Mouse (Mus musculus) heart, postnatal 14 days (tissue): ENCODE results near the gene Ift88. TPM values are rescaled to one million over a fixed set of nuclear protein-coding genes. Genes with fewer than 3 reads are reported as not detected.

Source experiments
- DNase-seq, 2 experiments: peaks; one replicate each; pipeline ENCODE4 v3.0.0; 2021 to 2022
- intact Hi-C: fragments of 180-260 bp; cut with DNase I; formaldehyde crosslinking; loops from one replicate; pipeline ENCODE4 v1.15.1; 2025
- long read RNA-seq, 2 experiments: library from polyadenylated mRNA; stranded (forward); transcript quantifications; one replicate each; pipeline ENCODE4 v2.0.0; 2021
- total RNA-seq, 2 experiments: library from RNA; stranded (reverse); gene quantifications; 2 replicates each; pipeline ENCODE4 v1.2.3; 2021

Gene Ift88
- 1 to 10 TPM; 4.2 to 5.2 TPM for total RNA-seq
- long read RNA-seq, experiment 1, partial matches to known transcripts = 1 of 2 reads
- long read RNA-seq, experiment 1, other reads (novel, unspliced or antisense) = 0 of 2 reads
- long read RNA-seq, experiment 2, partial matches to known transcripts = 1 of 4 reads
- long read RNA-seq, experiment 2, other reads (novel, unspliced or antisense) = 0 of 4 reads

DNA sequence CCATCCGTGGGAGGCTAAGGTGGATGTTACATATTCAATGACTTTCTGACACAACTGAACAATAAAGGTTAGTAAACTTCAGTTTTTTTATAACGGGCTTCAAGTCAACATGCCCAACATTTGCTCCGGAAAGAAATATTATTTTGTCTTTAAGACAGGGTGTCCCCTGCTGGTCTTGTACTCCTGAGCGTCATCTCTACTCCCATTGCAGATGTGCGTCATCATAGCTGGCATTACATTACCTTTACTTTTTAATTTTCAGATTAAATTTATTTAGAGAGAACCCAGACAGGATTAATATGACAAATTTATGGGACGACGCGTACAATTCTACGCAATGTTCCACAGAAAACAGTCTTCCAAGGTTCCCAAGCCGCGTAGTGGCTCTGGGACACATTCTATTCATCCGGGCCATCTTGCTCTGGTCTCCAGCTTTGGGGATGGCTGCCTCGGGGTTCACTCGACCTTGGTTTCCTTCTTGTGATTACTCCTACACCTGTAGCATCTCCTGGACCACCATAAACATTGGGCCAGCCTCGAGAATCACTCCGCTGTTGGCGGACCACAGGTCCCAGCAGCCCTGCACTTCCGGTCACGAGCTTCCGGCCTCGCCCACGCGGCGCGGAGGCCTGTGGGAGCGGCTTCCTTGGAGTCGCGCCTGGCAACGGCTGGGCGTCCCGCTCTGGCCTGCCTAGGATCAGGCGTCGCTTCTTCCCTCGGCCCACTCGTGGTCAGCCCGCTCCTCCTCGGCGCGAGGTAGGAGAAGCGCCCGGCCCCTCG is at the start of gene Ift88:
Gene Ift88, plus strand, starts transcription at position 631 of the 780 bp plus-strand sequence.
- intact Hi-C loops = no loop called here
- peak; percentile 93 to 96 for DNase-seq

GRCm38 (mm10) chr14:57375205-57375604 is 48.7 kb upstream of the Ift88 start:
- no peak for DNase-seq
- intact Hi-C loops = loop anchor here (10.0 kb wide), 1 partner anchor 150 kb away; the partner anchor contains the start of gene Il17d

DNA sequence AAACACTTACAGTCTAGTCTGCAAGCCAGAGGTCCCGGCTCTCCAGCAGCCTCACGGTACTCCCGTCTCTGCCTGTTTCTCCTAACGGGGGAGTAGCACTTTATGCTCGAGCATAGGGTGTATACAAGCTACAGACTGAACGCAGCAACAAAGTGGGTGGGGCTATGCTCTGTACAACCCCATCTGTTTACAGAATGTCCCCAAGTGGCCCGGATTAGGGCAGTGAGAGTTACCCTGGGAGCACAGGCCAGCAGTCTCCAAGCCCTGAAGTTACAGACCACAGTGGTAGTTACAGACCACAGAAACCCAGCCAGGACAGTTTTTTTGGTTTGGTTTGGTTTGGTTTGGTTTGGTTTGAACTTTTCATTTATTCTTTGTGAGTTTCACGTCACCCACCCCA is 47.8 kb upstream of the Ift88 start:
- intact Hi-C loops = loop anchor here (10.0 kb wide), 1 partner anchor 149 kb away; the partner anchor contains the start of gene Il17d
- no peak for DNase-seq

DNA sequence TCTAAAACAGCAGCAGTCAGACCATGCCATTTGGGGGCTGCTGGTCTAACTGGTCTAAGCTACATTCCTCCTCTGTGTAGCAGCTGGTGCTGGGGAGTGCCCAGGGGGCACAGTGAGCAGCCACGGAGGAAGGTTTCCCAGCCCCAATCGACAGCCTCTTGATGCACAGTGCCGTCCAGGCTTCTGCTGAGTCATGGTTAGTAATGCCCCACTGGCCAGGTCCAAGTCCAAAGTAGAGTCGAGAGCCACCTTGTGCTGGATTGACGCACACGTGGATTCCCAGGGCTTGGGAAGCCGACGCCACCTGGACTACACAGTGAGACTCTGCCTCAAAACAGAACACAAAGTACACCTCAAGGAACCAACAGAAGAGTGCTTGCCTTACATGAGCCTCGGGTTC is 46.9 kb upstream of the Ift88 start:
- intact Hi-C loops = loop anchor here (10.0 kb wide), 1 partner anchor 148 kb away; the partner anchor contains the start of gene Il17d
- DNase-seq = no peak

GRCm38 (mm10) chr14:57377531-57377930 is 46.3 kb upstream of the Ift88 start:
- DNase-seq = no peak
- intact Hi-C loops = loop anchor here (10.0 kb wide), 1 partner anchor 147 kb away; the partner anchor contains the start of gene Il17d

DNA sequence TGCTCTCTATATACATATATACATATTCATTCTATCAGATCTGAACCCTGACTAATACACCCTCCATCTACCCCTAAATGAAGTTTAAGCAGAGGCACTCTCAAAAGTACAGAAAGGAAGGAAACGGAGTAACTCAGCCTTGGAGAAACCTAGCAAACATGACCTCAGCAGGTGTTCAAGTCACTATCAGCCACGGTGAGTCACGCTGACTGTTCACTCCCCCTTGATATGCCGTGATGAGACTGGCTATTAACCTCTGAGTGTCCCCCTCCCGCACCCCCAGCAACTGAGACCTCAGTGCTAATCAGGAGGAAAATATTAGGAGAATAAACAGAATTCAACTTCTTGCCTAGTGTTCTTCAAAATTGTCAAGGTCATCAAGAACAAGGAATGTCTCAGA is 38.2 kb upstream of the Ift88 start:
- DNase-seq = no peak
- intact Hi-C loops = no loop called here

- peak in 1 of 2 experiments; percentile 21 for DNase-seq
- intact Hi-C loops = no loop called here
These were observed 36.9 kb upstream of the Ift88 start for GRCm38 (mm10) chr14:57386758-57387561.

DNA sequence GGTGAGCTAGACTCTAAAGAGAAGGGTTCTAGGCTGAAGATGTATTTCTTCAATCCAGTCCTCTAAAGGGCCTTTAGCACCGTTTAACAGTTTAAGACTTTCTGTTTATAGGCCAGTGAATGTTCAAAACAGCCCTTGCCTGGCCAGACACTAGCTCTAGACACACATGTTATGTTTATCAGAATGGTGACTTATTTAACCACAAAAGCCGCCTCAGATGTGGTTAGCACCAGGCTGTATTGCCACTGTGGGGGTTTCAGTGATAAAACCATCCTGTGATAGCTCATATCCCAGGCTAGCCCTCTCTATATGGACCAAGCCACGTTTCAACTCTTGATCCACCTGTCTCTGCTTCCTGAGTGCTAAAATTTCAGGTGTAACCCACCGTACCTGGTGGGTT is 32.2 kb upstream of the Ift88 start:
- intact Hi-C loops = no loop called here
- no peak for DNase-seq

GRCm38 (mm10) chr14:57392278-57392677 is 31.6 kb upstream of the Ift88 start:
- no peak for DNase-seq
- intact Hi-C loops = no loop called here

DNA sequence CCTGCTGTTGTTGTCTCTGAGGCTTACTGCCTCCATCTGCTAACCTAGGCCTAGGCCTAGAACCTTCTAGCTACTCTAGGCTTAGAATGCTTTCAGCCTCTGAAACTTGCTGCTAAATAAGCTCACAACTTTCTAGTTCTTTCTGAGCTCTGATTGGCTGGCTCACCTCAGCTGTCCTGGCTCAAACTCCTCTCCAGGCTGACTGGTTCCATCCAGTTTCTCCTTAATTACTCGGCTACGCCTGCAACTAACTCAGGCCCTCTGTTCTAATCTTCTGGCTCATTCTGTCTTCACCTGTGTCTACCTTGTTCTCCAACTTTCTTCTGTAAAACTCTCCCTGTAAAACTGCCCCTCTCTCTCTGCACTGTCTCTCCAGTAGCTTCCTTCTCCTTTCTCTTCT is 28.4 kb upstream of the Ift88 start:
- intact Hi-C loops = no loop called here
- no peak for DNase-seq

DNA sequence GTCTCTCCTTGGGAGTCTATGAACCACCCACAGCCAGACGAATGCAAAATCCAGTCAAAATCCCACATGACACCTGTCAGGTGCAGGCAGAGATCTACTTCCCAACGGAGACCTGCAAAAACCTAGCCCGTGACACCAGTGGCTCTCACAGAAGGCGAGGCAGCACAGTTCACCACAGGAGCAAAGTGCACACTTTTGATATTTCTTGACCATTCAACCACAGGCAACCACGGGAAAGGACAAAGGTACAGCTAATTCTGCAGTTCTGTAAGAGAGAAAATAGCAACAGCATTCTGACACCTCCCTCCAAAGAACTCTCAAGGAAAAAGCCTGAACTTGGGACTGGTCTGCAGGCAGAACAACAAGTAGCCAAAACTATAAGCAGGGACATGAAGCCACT is 26.6 kb upstream of the Ift88 start:
- intact Hi-C loops = no loop called here

GRCm38 (mm10) chr14:57398065-57398757 is 25.7 kb upstream of the Ift88 start, which contains the start of gene Cryl1:
Cryl1 (minus strand) TSS chr14:57398529.
- peak; percentile 96 to 98 for DNase-seq
- intact Hi-C loops = no loop called here

More for the DNA sequence above, 26.6 kb upstream of the Ift88 start:
- no peak for DNase-seq

DNA sequence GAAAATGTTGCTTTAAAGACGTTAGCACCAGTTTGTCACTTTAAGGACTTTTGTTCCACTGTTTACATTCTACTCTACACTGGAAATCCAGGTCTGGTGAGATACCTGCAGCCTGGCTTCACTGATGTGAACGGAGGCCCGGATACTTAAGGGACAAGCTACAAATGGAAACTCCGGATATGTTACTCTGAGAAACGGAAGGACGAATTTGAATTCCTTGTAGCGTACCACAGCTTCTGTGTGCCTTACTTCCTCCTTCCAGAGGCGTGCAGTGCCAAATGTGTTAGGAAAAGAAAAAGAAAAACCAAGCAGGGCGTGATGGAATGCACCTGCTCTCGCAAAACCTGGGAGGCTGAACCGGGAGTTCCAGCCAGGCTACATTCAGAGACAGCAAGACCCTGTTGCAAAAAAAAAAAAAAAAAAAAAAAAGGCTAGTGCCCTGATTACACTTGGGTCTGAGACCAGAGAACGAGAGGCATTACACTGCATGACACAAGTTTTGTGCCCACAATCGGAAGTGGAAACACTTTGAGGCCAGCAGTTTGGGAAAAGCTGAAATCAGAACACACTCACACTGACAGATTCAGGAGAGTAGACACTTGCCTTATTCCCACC is 24.9 kb upstream of the Ift88 start:
- intact Hi-C loops = no loop called here
- peak in 1 of 2 experiments; percentile 26 for DNase-seq

- intact Hi-C loops = no loop called here
- DNase-seq = no peak
These were observed 21.0 kb upstream of the Ift88 start for GRCm38 (mm10) chr14:57402815-57403214.

- intact Hi-C loops = loop anchor here (1.0 to 5.0 kb wide), 2 partner anchors 34 to 300 kb away; no protein-coding TSS in a partner anchor
These were observed 16.5 kb upstream of the Ift88 start for GRCm38 (mm10) chr14:57407039-57407987.

GRCm38 (mm10) chr14:57408100-57408499 is 15.8 kb upstream of the Ift88 start:
- DNase-seq = no peak
- intact Hi-C loops = loop anchor here (5.0 kb wide), 1 partner anchor 301 kb away; no protein-coding TSS in a partner anchor

More at GRCm38 (mm10) chr14:57407039-57407987, 16.5 kb upstream of the Ift88 start:
- peak; percentile 39 to 55 for DNase-seq

DNA sequence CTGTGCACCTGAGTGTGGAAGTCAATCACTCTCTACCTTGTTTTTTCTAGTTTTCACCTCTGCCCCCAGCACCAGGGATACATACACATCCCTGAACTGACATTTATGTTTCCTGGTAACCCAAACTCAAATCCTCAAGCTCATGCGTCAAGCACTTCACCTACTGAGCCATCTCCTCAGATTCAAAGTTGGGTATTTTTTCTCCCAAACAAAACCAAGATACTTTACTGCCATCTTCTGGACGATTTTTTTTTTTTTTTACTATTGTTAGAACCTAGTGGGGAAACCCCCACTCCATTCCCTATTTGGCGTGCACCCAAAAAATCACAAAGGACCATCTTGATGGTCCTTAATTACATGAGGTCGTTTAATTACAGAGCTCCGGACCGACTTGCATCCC is 14.8 kb upstream of the Ift88 start:
- no peak for DNase-seq
- intact Hi-C loops = loop anchor here (5.0 kb wide), 1 partner anchor 302 kb away; no protein-coding TSS in a partner anchor

DNA sequence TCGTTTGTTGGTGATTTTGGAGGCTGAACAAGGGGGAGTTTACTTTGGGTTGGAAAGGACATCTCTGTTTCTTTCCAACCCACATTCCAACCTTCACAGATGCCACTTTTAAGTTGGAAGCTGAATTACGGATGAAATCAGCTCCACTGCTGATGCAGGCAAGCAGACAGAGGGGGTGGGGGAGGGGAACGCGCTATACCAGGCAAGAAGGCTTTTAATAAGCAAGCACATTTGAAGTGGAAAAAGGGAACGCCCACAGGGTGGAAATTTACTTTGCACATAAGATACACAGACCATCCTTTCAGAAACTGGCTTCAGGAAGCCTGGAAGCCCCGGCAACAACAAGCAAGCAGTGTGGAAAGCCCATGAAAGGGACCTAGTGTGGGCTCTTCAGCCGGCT is 11.7 kb upstream of the Ift88 start:
- DNase-seq = no peak
- intact Hi-C loops = no loop called here
